Mouse (Mus musculus): ENCODE data around the gene Cdan1. TPM values are rescaled to one million over a fixed set of nuclear protein-coding genes. Genes with fewer than 3 reads are reported as not detected.

Gene Cdan1
- total and polyA plus RNA-seq, 3 experiments = 5.8 to 13.8 (median 10.1) TPM

DNA sequence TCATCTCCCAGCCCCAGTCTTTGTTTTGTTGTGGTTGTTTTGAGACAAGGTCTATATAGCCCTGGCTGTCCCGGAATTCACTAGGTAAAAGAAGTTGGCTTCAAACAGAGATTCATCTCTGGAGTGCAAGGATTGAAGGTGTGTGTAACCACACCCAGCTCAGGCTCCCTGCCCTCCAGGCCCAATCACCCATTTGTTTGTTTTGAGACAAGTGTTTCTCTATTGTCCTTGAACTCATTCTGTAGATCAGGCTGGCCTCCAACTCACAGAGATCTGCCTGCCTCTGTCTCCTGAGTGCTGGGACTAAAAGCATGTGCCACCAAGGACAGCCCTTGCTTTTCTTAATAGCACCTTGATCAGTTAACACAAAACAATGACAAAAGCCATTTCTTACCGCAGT lies 101.9 kb downstream of the Cdan1 start:
- H3K4me2 ChIP-seq (ENCODE audit: insufficient read depth, low read depth, poor library complexity, severe bottlenecking) = no peak overlapping the region
- H3K9ac ChIP-seq (ENCODE audit: insufficient read depth, low read depth) = no peak overlapping the region
- H3K9me3 ChIP-seq (replicated peaks; ENCODE audit: low read length) = no peaks in the 10 kb centered on the region
- H3K4me1 ChIP-seq (ENCODE audit: control insufficient read depth in 1 of 2, insufficient read depth in 2 of 2) = no peaks in the 10 kb centered on the region
- H3K36me3 ChIP-seq (replicated peaks in 1 of 2; ENCODE audit: control insufficient read depth in 1 of 2, insufficient read depth in 1 of 2, low read length in 1 of 2) = peaks cover 0 to 3% of the 10 kb centered on the region in 2 experiments
- no peak for DNase-seq (ENCODE audit: extremely low read depth)
- H3K79me2 ChIP-seq (replicated peaks; ENCODE audit: control insufficient read depth, extremely low read depth, insufficient read depth, poor library complexity, severe bottlenecking) = no peaks in the 10 kb centered on the region
- dilution Hi-C loops (cut with MboI; ENCODE audit: extremely low pct_ligation_motif_present, extremely low pct_unique_long_range_greater_than_20kb, low sequenced_read_pairs) = no loop called here
- H3K27ac ChIP-seq (ENCODE audit: insufficient read depth, low read depth) = no peak overlapping the region
- no peaks in the 10 kb centered on the region for H3K27me3 ChIP-seq (replicated peaks)
- TF ChIP-seq MEF2A (IDR thresholded peaks at IDR 0.05; ENCODE audit: borderline replicate concordance, low read depth, low read length) (no peak), MXI1 (IDR thresholded peaks at IDR 0.05; ENCODE audit: low read depth, low read length) (no peak), JUN (IDR thresholded peaks at IDR 0.05; ENCODE audit: insufficient read depth, low read depth, low read length) (no peak), SMC3 (IDR thresholded peaks at IDR 0.05; ENCODE audit: low read depth, low read length) (no peak), ZMIZ1 (IDR thresholded peaks at IDR 0.05; ENCODE audit: low read depth, low read length) (no peak), NELFE (IDR thresholded peaks at IDR 0.05; ENCODE audit: low read depth, low read length) (no peak)
- in situ Hi-C loops (cut with MboI; ENCODE audit: low pct_ligation_motif_present, low pct_unique_long_range_greater_than_20kb, low sequenced_read_pairs) = no loop called here
- H3K4me3 ChIP-seq (replicated peaks in 1 of 3; ENCODE audit: low read depth in 2 of 3, low read length in 2 of 3, poor library complexity in 1 of 3) = no peak overlapping the region

DNA sequence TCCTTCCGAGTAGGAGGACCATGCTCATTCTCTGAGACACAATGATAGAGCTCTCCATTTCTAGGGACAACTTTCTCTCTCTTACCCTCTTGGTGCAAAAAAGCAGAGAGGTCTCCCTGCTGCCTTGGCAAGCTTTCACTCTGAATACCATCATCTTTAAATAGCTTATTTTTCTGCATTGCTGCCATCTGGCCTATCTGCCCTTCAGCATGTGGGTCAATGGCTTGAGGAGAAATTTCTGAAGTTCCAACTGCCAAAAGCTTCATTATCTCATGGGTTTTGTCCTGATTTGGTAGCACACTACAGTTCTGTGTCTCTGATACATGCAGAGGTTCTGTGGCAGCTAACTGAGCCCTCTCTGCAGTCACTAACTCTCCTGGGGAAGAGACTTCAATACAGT lies 104.4 kb downstream of the Cdan1 start:
- in situ Hi-C loops (cut with MboI; ENCODE audit: low pct_ligation_motif_present, low pct_unique_long_range_greater_than_20kb, low sequenced_read_pairs) = no loop called here
- no peak overlapping the region for H3K4me3 ChIP-seq (replicated peaks in 1 of 3; ENCODE audit: low read depth in 2 of 3, low read length in 2 of 3, poor library complexity in 1 of 3)
- peaks cover 0 to 6% of the 10 kb centered on the region in 2 experiments for H3K36me3 ChIP-seq (replicated peaks in 1 of 2; ENCODE audit: control insufficient read depth in 1 of 2, insufficient read depth in 1 of 2, low read length in 1 of 2)
- dilution Hi-C loops (cut with MboI; ENCODE audit: extremely low pct_ligation_motif_present, extremely low pct_unique_long_range_greater_than_20kb, low sequenced_read_pairs) = no loop called here
- H3K27ac ChIP-seq (ENCODE audit: insufficient read depth, low read depth) = no peak overlapping the region
- no peak overlapping the region for H3K9ac ChIP-seq (ENCODE audit: insufficient read depth, low read depth)
- TF ChIP-seq RAD21 (IDR thresholded peaks at IDR 0.05; ENCODE audit: low read depth, low read length) = no peak
- no peak for TF ChIP-seq KAT2A (IDR thresholded peaks at IDR 0.05; ENCODE audit: insufficient replicate concordance, low read length)
- TF ChIP-seq SMC3 (IDR thresholded peaks at IDR 0.05; ENCODE audit: low read depth, low read length) = no peak
- no peak for TF ChIP-seq MAFK (IDR thresholded peaks at IDR 0.05; ENCODE audit: insufficient replicate concordance, low read length)
- TF ChIP-seq TBP (conservative IDR thresholded peaks at IDR 0.05; ENCODE audit: low read depth, low read length) = no peak
- TF ChIP-seq IRF4 (IDR thresholded peaks at IDR 0.05; ENCODE audit: low read depth, low read length) = no peak
- TF ChIP-seq MYC (IDR thresholded peaks at IDR 0.05; ENCODE audit: low read depth, low read length) = no peak
- no peaks in the 10 kb centered on the region for H3K27me3 ChIP-seq (replicated peaks)
- H3K9me3 ChIP-seq (replicated peaks; ENCODE audit: low read length) = no peaks in the 10 kb centered on the region
- H3K79me2 ChIP-seq (replicated peaks; ENCODE audit: control insufficient read depth, extremely low read depth, insufficient read depth, poor library complexity, severe bottlenecking) = no peaks in the 10 kb centered on the region
- DNase-seq (ENCODE audit: extremely low read depth) = no peak
- no peak overlapping the region for H3K4me2 ChIP-seq (ENCODE audit: insufficient read depth, low read depth, poor library complexity, severe bottlenecking)
- no peaks in the 10 kb centered on the region for H3K4me1 ChIP-seq (ENCODE audit: control insufficient read depth in 1 of 2, insufficient read depth in 2 of 2)

DNA sequence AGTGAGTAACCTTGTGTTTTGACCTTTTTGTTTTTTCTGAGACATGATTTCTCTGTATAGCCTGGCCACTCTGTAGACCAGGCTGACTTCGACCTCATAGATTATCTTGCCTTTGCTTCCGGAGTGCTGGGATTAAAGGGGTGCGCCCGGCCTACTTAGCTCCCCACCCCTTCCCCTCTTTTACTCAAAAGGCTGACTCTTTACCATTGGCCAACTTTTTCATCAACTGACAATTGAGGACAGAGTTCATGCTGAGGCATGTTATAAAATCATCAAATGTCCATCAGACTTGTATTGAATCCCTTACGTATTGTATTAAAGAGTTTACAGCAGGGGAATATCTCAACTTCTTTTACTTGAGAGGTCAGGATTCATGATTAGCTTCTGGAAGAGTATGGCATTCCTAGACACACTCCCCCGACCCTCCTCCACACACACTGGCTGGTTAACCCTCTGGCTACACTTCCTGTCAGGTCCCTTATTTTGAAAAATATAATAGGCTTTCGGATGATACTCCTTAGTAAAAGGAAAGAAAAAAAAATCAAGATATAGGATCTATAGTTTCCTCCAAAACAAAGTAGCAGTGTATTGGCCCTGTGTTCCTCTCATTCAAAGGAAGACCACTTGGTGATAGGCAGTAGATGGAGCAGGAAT lies 117.9 kb downstream of the Cdan1 start:
- no peaks in the 10 kb centered on the region for H3K27me3 ChIP-seq (replicated peaks)
- in situ Hi-C loops (cut with MboI; ENCODE audit: low pct_ligation_motif_present, low pct_unique_long_range_greater_than_20kb, low sequenced_read_pairs) (no loop called here), dilution Hi-C loops (cut with MboI; ENCODE audit: extremely low pct_ligation_motif_present, extremely low pct_unique_long_range_greater_than_20kb, low sequenced_read_pairs) (no loop called here)
- peaks cover 11% of the 10 kb centered on the region; the same call in 1 of the 2 replicates for H3K79me2 ChIP-seq (replicated peaks; ENCODE audit: control insufficient read depth, extremely low read depth, insufficient read depth, poor library complexity, severe bottlenecking)
- peak overlapping the region; percentile 81 for H3K9ac ChIP-seq (ENCODE audit: insufficient read depth, low read depth)
- H3K4me1 ChIP-seq (ENCODE audit: control insufficient read depth in 1 of 2, insufficient read depth in 2 of 2) = peaks cover 10 to 42% of the 10 kb centered on the region in 2 experiments
- H3K27ac ChIP-seq (ENCODE audit: insufficient read depth, low read depth) = no peak overlapping the region
- H3K36me3 ChIP-seq (replicated peaks in 1 of 2; ENCODE audit: control insufficient read depth in 1 of 2, insufficient read depth in 1 of 2, low read length in 1 of 2) = peaks cover 19 to 30% of the 10 kb centered on the region in 2 experiments
- peak overlapping the region; percentile 91 for H3K4me2 ChIP-seq (ENCODE audit: insufficient read depth, low read depth, poor library complexity, severe bottlenecking)
- no peak for DNase-seq (ENCODE audit: extremely low read depth)
- H3K9me3 ChIP-seq (replicated peaks; ENCODE audit: low read length) = no peaks in the 10 kb centered on the region
- H3K4me3 ChIP-seq (replicated peaks in 1 of 3; ENCODE audit: low read depth in 2 of 3, low read length in 2 of 3, poor library complexity in 1 of 3) = peak overlapping the region; percentile 61 to 86 (median 83)
- TF ChIP-seq ZKSCAN1 (IDR thresholded peaks at IDR 0.05; ENCODE audit: borderline replicate concordance, low read depth, low read length) (no peak), UBTF (IDR thresholded peaks at IDR 0.05; ENCODE audit: low read depth, low read length) (no peak), USF2 (conservative IDR thresholded peaks at IDR 0.05; ENCODE audit: low read depth, low read length) (no peak), CTCF (conservative IDR thresholded peaks at IDR 0.05 in 1 of 2, IDR thresholded peaks at IDR 0.05 in 1 of 2; ENCODE audit: low read depth in 2 of 2, low read length in 2 of 2) (no peak), MAX (IDR thresholded peaks at IDR 0.05; ENCODE audit: low read length) (no peak; the same call in 1 of the 2 replicates), E2F4 (IDR thresholded peaks at IDR 0.05; ENCODE audit: insufficient replicate concordance, low read depth, low read length) (no peak), JUN (IDR thresholded peaks at IDR 0.05; ENCODE audit: insufficient read depth, low read depth, low read length) (no peak), MYC (IDR thresholded peaks at IDR 0.05; ENCODE audit: low read depth, low read length) (no peak), RCOR1 (conservative IDR thresholded peaks at IDR 0.05; ENCODE audit: low read depth, low read length) (no peak), MAZ (IDR thresholded peaks at IDR 0.05; ENCODE audit: low read depth, low read length) (0 out of 2 replicates have a peak, but pooled peaks have one; percentile 44), USF1 (IDR thresholded peaks at IDR 0.05; ENCODE audit: low read depth, low read length) (no peak), IRF4 (IDR thresholded peaks at IDR 0.05; ENCODE audit: low read depth, low read length) (no peak), ZC3H11A (IDR thresholded peaks at IDR 0.05; ENCODE audit: low read depth, low read length) (no peak), NRF1 (IDR thresholded peaks at IDR 0.05; ENCODE audit: low read depth, low read length) (no peak), POLR2A (IDR thresholded peaks at IDR 0.05; ENCODE audit: low read depth, low read length) (no peak), ETS1 (conservative IDR thresholded peaks at IDR 0.05; ENCODE audit: low read depth, low read length) (no peak)
